Mouse (Mus musculus) testis, adult 2 months (tissue): ENCODE data around the gene Noct.

Experiments used
- CTCF ChIP-seq: fragments of 200-500 bp; IDR thresholded peaks from 2 replicates; pipeline ENCODE4 v1.5.1; 2012; ENCODE audit warnings: low read depth, mild to moderate bottlenecking, inconsistent platforms, low read length, moderate library complexity; ENCODE audit not compliant: control insufficient read depth, insufficient read depth, insufficient replicate concordance
- POLR2A ChIP-seq: fragments of 200-500 bp; IDR thresholded peaks from 2 replicates; pipeline ENCODE4 v1.6.1; 2012; ENCODE audit warnings: low read depth, mild to moderate bottlenecking, inconsistent platforms, low read length, moderate library complexity; ENCODE audit not compliant: control insufficient read depth

- TF ChIP-seq CTCF, result no peak
- TF ChIP-seq POLR2A, result no peak
Observed at GRCm38 (mm10) chr3:51238515-51238914, 14.3 kb downstream of the Noct start.
